Mouse (Mus musculus) urinary bladder, postnatal 14 days (tissue): ENCODE data around the gene Ccdc152.

Experiments used
- DNase-seq: peaks from one replicate; pipeline ENCODE4 v3.0.0; 2021; ENCODE audit warnings: low spot score

The Ccdc152 gene

DNA sequence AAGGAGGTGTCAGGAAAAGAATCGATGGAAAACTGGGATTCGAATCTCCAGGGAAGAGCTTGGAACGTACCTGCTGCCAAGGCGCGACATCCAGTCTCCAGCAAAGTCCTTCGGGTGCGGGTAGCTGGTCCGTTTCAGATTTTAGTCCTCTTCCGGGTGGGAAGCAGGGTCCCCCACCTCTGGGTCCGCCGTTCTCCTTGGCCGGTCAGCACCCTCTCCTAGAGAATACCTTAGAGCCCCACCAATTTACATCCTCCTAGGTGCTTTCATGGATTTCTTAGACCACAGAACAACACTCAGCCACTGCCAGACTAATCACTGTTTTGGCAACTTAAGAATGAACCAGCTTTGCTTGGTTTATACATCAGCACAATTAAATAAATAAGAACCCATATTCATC is at the start of gene Ccdc152:
Gene Ccdc152 (minus strand): TSS at position 101 of the 400 bp plus-strand sequence.
- no peak for DNase-seq

- DNase-seq: no peak
Measured at GRCm38 (mm10) chr15:3349306-3350064, 46.2 kb upstream of the Ccdc152 start.

GRCm38 (mm10) chr15:3346682-3347081 is 43.4 kb upstream of the Ccdc152 start:
- DNase-seq: no peak

GRCm38 (mm10) chr15:3344555-3344954 is 41.2 kb upstream of the Ccdc152 start:
- DNase-seq: no peak

GRCm38 (mm10) chr15:3341806-3342582 is 38.7 kb upstream of the Ccdc152 start:
- DNase-seq: peak; percentile 24

DNA sequence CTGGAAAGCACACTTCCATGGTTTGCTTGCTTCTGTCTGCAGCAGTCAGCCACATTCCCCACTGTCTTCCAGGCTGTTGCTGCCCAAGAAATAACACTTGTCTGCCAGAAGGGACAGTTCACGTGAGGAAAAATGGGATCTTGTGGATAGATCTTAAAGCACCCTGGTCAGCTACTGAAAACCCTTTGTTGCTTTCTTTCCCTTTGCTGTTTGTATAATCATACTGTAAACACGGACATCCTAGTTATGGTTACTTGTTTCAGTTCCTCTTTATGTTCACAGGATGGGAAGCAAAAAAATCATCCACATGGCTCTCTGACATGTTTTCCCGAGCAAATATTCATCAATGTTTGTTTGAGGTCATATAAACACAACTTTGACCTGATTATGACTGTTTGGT is 36.5 kb upstream of the Ccdc152 start:
- DNase-seq: no peak

- no peak for DNase-seq
Measured at GRCm38 (mm10) chr15:3332517-3332916, 29.2 kb upstream of the Ccdc152 start.

DNA sequence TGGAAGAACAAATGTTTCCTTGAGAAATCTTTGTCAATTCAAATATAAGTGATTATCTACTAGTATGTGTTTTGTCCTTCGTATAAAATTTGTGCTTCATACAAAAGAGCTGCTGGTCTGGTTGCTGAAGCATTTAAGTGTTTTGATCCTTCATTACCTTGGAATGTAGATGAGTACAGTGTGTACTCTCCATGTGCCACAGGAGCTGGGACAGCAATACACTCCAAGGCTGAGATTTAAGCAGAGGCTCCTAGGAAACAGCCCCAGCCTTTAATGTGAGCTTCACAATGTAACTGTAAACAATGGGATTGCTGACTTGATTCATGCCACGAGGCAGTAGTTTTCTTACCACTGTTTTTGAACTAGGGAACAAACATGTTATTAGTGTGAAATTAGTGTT is 28.5 kb upstream of the Ccdc152 start:
- DNase-seq: no peak

DNA sequence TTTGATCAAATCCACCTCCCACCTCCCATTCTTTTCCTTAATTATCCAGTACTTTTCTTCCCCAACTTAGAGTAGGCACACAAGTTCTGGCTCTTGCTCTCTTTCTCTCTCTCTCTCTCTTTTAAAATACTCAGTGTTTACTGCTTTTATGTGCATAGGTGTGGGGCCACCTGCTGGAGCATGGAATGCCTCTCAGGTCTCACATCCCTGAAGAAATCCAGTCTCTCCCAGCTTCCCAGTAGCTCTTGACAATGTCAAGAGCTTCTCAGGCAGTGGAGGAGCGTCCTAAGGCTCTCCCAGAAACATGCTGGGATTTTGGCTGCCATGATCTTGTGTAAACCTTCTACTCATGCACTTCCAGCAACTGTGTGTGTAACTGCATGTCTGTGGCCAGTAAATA is 27.0 kb upstream of the Ccdc152 start:
- no peak for DNase-seq

- no peak for DNase-seq
Measured at GRCm38 (mm10) chr15:3323041-3323440, 19.7 kb upstream of the Ccdc152 start.

DNA sequence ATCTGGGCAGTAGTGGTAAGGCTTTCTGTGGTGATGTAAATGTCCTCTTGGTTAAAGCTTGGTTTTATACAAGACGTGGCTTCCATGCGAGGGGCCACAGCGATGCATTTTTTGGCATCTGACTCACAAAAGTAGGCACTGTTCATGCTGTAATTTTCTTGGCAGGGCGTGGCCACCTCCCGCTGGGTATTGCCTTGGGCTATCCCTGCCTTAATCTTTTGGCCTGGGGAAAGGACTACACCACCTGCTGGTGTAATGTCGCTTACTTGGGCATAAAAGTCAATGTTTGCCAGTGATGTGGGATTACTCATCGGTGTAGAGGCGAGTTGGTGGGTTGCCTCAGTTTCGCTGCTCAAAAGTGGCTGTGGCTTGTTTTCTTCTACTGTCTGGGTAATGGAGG is 16.6 kb upstream of the Ccdc152 start:
- DNase-seq: no peak

DNA sequence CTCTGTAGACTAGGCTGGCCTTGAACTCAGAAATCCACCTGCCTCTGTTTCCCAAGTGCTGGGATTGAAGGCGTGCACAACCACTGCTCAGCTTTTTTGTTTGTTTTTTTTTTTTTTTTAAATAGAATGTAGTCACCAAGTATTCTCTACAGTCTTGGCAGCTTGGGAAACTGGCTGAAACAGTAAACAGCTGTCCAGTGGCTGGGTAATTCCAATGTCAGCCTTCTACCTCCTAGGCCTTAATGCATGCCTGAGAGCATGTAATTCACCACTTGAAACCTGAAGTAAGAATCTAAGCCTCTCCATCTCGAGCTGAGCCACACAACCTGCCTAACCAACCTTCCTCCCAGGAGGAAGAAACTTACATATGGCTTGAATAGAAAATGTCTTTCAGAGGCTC is 13.3 kb upstream of the Ccdc152 start:
- DNase-seq: no peak

DNA sequence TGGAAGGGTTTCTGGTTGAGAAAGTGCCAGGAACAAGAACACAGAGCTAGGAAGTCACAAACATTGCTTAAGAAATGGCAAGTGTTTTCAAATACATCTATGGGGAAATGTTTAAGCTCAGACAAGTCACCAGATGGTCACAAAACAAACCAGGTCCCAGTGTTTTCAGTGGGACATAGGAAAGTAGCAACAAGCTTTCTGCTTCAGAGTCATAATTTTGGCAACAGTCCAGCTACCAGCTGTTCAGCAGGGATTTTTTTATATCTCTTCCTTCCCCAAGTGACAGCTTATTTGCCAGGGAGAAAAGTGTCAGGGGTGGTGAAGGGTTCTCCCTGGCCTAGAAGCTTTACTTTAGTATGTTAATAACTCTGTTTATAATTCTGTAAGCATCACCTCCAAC is 9.6 kb upstream of the Ccdc152 start:
- DNase-seq: no peak

DNA sequence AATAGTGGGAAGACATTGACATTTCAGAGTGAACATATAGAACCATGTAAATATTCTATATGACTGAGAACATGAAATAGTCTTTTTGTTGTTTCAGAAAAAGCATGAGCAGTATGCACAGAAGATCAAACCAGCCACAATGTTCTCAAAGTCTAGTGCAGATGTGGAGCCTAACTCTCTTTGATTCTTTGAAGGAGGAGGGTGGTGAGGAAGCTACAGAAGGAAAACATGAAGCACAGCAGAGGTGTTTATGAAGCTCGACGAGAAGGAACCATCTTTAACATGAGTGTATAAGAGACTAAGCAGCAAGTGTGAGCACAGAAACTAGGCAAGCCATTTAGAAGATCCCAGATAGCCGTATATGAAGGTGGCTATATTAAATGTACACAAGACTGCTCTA is 6.5 kb upstream of the Ccdc152 start:
- DNase-seq: no peak

DNA sequence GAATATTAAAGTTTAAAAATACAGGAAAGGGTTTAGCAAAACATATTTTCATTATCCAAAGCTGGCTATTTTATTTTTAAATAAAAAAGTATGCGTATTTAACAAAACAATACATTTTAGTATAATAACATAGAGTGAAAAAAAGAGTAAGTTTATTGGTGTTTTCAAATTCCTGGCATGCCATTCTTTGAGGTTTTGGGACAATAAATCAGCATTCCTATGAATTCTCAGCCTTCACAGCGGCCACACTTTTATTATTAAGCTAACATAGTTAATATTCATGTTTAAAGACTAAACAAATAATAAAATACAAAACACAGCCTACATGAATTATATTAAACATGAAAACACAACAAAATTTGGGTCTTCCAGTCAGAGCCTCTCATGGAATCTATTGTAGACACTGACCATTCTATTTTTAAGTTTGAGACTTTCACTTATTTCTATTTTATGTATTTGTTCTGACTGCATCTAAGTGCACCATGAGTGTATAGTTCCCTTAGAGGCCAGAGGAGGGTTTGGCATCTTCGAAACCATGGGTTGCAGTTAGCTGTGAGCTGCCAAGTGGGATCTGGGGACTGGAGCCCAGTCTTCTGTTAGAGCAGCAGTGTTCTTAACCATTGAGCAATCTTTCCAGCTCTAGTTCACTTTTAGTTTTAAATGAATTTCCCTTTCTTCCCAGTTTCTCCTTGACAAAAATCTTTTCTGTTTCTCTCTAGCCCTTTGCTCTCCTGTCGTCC is 2.8 kb downstream of the Ccdc152 start:
- DNase-seq: no peak

DNA sequence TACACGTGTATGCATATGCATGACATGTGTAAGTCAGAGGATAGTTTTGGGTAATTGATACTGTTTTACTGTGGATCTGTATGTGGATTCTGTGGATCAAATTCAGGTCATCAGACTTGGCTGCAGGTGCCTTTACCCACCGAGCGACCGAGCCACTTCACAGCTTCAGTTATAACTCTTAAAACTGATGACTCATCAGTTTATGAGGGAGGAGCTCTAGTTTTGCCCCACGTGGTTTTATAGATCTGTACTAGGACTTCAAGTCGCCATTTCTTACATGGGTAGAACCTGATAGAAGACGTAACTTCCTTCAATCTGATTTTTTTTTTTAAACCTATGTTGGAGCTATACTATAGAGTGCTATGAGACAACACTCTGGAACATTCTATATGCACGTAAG is 5.7 kb downstream of the Ccdc152 start:
- DNase-seq: no peak

- DNase-seq: no peak
Measured at GRCm38 (mm10) chr15:3295986-3296385, 7.3 kb downstream of the Ccdc152 start.

GRCm38 (mm10) chr15:3293477-3293876 is 9.8 kb downstream of the Ccdc152 start:
- no peak for DNase-seq

DNA sequence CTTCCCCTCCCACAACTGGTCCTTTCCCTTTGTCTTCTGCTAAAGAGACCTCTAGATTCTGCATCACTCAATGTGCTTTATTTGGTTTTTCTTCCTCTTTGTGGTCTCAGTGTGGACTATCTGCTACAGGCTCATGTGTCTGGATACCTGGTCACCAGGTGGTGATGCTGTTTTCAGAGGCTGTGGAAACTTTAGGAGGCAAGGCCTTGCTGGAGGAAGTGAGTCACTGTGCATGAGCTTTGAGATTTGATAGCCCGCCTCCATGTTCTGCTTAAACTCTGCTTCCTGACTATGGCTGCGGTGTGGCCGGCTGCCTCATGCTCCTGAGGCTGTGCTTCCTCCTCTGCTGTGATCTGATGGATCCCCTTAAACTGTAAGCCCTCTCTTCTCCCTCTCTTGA is 12.9 kb downstream of the Ccdc152 start:
- DNase-seq: no peak

GRCm38 (mm10) chr15:3286032-3286431 is 17.3 kb downstream of the Ccdc152 start:
- no peak for DNase-seq

DNA sequence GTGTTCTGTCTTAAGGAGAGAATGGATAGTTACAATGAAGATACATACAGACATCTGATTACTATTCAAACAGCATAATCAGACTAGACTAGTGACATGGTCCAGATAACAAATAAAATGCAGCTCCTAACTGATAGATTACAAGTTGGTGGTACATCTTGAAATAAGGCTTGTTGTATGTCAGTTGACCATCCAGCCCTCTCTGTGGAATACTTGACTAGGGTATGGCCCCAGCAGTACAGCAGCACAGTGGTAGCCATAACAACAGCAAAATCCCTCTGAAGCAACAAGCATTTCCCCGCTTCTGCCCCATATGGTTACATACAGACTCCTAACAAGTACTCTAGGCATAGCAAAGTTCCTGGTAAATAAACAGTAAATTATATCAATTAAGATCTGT is 21.6 kb downstream of the Ccdc152 start:
- DNase-seq: no peak

- DNase-seq: no peak
Measured at GRCm38 (mm10) chr15:3281216-3281615, 22.1 kb downstream of the Ccdc152 start.

- DNase-seq: no peak
Measured at GRCm38 (mm10) chr15:3279242-3279641, 24.1 kb downstream of the Ccdc152 start.
